Mouse (Mus musculus) frontal cortex, postnatal 10 days (tissue): ENCODE measurements around the gene Arid3b.

Source experiments
- DNase-seq, 2 experiments: peaks; one replicate each; pipeline ENCODE4 v3.0.0; 2022; ENCODE audit warnings: low spot score in 2 of 2, mixed read lengths in 1 of 2

The Arid3b gene

DNA sequence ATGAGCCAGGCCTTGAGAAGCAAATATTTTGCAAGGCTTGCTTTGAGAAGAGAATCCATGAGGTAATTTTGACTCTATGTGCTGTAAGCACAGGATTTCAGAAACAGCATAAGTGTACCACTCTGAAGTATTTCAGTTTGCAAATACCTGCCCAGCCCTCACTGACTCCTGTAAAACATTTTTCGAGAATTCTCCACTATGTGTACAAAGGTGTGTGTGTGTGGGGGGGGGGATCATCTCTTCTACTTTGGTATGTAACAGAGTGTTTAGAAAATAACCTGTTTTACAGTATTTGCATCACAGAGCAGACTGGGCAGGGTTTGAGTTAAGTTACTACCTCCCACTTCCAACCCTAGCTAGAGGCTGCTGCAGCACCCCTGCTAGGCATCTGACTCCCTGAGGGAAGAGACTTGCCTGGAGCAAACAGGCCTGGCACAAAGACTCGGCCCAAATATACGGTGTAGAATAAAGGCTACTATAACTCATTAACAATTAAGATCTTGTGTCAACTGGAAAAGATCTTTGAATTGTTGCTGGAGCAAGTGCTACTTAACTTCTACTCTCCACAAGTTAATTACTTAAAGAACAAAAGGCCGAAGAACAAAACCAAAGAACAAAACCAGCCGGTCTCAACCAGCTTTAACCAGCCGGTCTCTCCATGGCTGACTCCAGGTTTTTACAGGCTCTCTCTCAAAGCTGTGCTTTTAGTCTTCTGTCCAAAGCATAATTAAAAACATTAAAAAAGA lies 6.6 kb downstream of the Arid3b start:
- no peak for DNase-seq

DNA sequence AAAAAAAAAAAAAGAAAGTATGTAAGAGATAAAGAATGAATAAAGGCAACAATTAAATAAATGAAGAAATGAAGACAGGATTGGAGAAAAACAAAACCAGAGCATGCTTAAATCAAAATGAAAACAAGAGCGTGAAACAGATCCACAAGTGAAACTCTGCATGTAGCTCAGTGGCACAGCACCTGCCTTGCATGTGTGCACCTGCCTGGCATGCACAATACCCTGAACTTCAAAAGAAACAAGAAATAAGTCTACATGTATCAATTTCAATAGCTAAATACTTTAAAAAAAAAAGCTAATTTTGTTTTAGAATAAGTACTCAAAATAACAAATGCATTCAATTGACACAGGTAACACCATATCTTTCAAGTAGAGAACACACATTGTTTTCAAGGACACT lies 13.2 kb downstream of the Arid3b start:
- DNase-seq, result no peak

DNA sequence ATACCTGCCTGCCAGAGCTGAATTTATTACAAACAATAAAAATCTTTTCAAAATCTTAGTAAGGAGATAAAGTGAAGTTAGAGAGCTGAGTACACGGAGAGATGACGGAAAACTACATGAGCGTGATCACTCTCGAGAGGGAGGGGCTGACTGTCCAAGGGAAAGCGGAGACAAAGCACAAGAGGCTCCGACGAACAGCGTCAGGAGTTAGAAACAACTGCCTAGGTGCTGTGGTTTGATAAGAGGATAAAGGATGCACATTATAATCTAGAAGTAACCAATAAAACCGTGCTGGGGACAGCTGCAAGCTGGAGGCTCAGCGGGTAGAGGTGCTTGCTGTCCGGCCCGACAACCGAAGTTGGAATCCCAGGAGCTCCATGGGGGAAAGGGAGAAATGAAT lies 13.8 kb downstream of the Arid3b start:
- DNase-seq, result no peak

DNA sequence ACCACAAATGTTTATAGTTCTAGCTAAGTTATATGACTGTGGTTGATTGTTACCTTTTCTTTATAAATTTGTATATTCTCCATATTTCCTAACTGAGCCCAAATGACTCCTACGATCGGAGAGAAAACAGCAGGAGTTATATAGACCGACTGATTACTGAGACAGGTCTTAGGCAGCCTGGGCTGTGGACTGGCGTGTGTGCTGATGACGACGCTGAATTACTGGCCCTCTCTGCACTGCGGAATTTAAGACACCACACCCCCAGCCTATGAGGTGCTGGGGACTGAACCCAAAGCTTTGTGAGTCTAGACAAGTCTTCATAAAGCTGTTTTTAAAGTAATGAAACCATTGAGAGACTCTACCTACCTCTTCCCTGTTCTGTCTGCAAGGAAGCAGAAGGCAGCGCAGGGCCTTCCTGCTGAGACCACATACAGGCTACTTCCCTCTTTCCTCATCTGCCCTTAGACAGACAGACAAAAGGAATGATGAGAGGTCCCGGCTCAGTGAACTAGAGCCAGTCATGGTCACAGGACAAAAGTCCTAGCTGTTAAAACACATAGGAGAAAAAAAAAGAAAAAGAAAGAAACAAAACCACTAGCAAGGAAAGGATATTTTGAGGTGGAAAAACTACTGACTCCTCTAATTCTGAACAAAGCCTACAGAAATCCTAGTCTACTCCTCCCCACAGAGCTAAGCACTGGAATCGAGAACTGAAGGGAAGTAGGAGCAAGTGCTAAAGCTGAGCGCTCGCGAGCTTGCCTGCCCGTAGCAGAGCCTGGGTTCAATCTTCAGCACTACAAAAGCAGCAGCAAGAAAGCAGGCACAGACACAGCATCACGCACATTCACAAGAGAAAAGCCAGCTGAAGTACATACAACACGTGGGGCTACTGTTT lies 16.2 kb downstream of the Arid3b start:
- DNase-seq, result no peak

DNA sequence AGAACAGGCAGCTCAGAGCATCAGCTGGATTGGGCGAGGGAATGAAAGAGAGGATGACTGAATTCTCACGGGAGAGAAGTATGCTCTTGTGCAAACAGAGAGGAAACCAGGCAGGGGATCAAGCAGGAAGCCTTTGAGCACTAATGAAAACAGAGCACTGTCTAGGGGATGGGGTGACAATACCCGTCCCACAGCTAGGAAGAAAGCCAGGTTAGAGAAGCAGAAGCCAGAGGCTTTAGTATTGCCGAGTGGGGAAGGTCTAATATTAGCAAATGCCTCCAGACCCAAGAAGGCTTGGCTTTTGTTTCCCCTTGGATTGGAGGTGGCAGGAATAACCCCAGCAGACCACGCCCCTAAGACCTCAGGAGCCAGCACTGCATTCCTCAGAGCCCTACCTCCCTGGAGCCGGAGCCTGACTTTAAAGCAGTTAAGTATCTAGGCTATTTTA lies 19.3 kb downstream of the Arid3b start:
- DNase-seq, result no peak

DNA sequence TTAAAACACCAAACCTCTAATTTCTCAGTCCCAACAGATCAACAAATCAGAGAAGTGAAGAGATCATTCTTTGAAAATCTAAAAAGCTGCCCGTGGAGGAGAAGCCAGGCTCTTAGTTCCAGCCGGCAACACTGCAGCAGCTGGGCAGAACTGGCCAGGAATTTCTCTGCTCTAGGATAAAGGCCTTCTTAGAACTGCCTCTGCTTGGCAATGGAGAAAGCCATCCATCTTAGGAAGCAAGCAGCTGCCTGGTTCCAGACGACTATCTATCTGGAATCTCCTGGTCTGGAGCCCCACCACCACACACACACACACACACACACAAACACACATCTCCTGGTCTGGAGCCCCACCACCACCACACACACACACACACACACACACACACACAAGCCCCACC lies 21.7 kb downstream of the Arid3b start:
- no peak for DNase-seq

DNA sequence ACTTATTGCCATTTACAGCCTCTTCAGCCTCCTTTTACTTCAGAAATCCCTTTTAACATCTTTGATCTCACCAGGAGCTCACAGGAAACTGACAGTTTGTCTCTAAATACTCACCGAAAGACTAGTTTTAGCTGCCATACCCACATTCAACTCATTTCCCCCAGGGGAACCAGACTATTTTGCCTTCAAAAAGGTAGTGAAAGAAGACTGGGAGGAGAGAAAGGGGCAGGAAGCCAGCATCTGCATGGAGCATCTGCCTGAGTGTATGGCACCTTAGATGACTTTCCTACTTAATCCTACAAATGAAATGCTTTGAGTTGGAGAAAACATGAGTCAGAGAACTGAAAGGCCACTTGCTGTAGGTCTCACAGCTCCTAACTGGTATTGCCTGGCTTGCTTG lies 22.6 kb downstream of the Arid3b start:
- no peak for DNase-seq

DNA sequence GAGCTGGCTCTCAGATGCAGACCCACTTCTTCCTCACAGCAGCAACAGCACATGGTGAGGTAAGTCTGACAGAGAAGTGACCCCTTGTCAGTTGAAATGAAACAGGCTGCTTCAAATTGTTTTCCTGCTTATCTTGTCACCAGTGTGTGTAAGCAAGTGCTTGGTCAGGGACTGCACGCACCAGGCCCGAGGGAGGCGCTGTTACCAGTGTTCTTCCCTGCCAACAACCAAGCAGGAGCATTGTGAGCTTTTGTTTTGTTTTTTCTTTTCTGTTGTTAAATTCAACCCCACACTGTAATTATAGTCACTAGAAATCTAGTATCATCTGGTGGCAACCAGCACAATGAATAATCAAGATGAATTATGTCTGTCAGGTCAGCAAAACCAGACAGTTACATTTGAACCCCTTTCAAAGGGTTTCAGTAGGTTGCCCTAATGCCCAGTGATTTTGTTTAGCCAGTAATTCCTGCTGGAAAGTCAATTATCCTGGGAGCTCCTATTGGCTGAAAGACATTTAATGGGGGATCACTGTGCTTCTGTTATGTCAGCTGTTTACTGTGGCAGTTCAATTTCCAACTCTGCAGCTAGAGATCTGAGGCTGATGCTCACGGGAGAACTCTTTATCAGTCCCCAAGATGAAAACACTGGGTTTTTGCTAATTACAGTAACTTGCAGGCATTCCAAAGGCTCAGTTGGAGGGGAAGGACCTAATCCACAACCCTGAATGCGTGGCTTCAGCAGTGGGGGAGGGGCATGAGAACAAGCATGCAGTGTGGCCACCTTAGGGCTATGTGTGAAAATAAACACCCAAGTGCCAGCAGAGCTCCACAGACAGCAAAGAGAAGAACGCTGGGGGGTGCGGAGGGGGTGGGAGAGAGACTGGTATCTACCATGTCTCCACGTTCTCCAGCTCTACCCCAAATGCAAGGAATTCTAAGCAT lies 24.5 kb downstream of the Arid3b start:
- DNase-seq, result no peak

DNA sequence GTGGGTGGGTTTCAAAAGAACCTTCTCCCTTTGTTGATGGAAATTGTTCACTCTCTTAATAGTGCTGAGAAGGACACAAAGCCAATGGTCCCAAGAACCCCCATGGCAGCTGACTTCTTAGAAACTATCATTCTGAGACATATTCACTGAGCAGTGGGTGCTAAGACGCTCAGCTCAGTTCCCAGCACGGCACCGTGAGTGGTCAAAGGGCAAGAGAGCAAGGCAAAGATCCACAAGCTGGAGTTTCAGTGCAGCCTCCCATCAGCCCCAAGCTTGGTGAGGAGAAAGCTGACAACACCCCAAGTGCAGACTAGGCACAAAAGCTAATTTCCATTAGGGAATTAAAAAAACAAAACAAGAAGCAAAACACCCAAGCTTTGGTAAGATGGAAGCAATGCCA lies 25.9 kb downstream of the Arid3b start:
- no peak for DNase-seq

DNA sequence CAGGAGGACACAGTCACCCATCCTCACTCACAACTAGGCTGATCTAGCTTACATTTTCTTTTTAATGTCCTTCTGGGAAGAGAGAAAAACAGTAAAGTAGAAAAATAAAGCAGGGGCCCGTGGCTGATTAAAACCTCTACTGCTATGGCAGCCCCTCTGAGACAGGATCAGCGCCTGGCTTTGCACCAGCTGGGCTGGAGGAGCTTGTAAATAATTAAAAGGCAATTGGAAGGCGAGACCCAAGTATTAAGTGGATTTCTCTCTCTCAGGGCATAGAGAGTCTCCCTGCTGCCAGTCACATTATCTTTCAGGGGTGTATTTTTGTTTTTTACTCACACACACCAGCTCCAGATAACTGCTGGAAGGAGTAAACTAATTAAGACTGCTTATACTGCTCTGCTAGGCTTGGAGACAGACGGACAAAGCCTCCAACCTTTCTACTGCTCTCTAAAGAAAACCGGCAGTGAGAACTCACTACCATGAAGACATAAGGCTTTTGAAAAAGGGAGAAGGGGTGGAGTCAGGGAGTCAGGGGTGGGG lies 27.8 kb downstream of the Arid3b start:
- DNase-seq, result no peak

DNA sequence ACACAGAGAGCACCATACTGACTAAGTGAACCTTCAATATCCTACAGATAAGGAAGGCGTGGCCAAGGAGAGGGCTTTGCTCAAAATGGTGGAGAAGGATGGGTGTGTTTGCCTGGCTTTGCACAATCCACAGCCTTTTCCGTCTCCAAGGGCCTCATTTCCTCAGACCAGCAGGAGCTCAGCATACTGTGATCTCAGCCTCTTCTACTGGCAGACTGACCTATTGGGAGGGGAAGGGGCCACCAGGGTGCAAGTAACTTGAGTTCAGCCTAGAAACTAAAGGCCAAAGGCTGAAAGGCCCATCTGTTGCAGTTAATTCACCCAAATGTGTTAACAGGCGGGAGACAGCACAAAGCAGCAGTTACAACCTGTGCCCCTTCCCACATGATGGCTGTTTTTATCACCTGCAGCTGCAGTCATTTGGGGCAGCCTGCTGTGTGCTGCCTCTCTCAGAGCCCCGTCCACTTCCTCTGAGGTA lies 29.4 kb downstream of the Arid3b start:
- no peak for DNase-seq

DNA sequence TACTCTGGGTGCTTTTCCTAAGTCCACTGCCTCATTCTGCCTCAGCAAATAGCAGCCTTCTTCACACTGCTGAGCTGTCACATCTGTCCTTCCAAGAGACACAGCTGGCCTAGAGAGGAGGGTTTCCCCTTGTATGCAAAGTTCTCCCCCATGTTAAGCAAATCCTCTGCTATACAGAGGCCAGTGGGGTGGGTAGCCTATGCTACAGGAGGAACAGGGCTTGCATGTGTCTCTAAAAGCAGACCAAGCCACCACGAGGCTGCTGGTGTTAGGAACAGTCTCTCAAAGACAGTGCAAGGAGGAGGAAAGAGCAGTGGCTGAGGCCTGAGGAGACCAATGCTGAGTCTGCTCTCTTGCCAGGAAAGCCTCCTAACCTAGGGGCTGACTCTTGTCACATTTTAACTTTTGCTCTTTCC lies 30.5 kb downstream of the Arid3b start:
- DNase-seq, result no peak

DNA sequence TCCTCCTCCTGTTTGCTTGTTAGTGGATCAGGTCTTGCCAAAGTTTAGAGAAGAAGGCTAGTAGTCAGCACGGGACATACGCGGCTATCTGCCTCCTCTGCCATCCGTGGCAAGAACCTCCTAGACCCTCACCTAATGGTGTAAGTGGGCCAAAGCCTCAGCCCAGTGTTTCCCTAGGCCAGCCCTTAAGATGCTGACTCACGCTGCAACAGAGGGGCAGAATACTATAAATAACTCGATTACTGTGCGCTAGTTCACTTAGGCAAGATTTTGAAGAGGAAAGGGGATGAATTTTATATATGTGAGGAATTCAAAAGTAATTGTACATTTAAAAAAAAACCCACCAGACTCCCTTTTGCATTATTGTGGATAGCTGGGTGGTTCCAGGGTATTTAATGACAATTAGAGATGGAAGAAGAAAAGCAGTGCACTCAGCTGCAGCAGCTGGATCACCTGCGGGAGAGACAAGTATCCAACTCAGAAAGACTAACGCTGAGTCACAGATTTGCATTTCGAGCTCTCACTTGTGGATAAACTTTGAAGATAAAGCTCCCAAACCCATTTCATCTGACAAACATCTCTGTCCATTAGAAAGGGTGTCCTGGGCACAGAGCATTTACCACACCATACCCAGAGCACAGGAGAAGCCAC lies 31.4 kb downstream of the Arid3b start:
- DNase-seq, result no peak

DNA sequence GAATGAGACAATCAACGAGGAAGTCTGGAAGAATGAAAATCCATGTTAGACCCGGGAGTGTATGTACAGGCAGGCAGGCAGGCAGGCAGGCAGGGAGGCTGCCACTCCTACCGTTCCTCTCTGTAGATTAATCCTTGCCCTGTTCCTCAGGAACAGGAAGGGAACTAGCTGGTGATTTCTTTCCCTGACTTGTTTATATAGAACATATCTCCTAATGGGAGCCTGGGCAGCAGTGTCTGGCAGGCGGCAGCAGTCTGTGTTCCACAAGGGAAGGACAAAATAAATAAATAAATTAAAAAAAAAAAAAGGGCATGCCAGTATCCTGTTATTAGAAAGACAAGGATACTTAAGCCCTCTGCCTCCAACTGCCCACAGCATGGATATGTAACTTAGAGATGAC lies 32.8 kb downstream of the Arid3b start:
- no peak for DNase-seq

DNA sequence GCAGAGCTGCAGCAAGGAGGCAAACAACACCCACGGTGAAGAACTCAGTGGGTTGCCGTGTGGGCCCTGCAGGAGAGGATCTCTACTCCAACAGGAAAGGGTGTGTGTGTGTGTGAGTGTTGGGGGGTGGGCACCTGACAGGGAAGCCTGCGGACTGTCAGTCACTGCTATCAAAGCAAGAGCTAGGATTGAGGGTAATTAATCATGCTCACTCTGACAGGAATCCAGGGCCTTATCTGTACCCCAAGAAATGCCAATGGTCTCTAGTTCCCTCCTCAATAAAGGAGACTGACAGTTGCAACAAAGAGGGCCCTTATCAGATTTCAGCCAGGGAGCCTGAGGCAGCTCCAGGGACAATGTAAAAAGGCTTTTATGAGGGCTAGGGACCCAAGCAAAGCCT lies 33.5 kb downstream of the Arid3b start:
- DNase-seq, result no peak

DNA sequence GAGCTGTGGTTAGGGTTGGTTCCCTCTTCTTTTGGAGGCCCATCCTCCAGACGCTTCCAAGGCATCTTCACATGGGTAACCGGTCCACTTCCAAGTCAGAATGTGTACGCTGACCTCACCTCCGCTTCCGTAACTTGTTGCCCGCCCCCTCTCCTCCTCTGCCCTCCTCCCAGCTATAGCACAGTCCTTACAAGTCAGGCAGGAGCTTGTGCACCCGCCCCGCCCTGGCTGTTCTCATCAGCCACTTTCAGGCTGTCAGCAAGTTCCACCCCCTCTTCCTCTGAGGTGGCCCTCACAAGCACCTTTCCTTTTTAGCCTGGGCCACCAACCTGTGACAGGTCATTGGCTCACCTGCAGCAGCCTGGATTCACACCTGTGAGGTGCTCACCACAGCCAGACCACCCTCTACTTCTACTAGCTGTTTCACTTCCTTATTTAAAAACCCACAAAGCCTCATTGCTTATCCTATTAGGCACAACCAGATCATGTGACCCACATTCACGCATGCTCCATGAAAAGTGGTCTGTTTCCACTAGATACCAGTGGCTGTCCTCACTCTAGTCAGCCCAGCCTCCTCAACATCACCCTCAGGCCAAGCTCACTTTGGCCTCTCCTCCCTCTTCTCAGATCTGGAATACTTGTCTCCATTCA lies 36.1 kb downstream of the Arid3b start:
- DNase-seq, result no peak

DNA sequence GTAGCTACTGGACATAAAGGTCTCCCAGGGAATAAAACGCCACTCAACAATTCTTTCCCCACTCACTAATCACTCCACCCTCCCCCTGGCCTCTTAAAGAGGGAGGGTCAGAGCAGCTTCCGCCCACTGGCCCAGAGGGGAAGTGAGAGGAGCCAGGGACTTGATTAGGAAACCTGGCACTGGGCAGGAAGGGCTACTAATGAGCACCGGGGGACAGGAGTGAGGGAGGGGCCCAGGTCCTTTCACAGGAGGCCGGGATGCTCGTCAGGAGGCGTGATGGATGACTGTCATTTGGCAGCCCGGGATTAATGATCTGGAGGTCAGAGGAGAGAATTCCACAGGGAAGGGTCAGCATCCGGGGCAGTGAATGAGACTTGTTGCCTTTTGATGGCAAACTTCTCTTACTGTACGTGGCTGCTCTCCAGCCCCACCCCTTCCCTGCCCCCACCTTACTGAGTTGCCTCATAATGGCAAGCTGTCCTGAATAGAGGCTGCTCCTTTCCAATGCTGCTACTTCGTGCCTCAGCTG lies 37.8 kb downstream of the Arid3b start:
- no peak for DNase-seq

DNA sequence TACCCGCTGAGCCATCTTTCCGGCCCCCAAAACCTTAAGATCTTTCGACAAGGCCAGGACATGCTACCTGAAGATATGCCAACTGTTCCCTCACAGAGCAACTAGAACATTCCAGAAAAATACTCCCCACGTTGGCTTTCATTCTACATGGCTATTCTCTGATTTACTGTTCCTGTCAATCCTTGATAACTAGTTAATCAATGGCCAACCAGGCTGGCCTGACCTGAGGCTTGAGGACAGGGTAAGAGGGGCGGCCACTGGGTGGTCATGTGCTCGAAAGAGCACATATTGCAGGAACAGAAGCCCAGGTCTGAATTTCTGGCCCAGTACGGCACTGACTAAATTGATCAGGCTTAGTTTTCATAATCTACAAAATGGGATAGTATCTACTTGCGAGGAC lies 39.1 kb downstream of the Arid3b start:
- no peak for DNase-seq

DNA sequence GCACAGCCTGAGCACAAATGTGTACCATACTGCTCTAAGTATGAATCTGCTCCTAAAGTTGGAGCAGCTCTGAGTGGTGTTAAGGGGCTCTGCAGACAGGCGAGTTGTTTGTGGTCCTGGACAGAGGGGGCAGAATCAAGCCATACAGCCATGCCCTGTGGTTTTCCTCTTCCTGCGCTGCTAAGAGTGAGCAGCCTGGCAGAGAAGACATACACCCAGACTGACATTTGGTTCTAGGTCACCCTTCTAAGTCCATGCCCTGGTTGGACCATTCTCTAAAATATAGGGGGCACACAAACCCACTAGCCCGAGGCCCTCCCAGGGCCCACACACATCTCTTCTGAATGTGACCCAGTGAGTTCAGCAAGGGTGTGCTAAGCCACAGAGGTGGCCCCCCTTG lies 46.9 kb downstream of the Arid3b start:
- DNase-seq, result no peak

DNA sequence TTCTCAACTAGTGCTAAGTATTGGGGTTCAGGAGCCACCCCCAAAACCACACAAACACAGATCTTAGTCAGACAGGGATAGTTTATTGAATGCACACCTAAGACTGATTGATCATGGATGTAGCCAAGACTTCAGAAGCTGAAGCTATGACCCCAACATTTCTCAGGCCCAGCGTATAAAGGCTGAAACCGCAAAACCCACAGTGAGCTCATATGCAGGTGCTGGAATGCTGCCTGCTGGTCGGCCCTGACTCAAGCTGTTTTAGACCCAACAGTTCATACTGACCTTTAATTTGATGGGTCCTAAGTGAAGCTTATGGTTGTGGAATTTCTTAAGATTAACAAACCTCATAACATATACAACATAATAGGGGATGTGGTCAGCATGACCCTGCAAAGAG lies 53.9 kb downstream of the Arid3b start:
- DNase-seq, result no peak
